Mouse (Mus musculus) intestine, embryonic 16.5 days (tissue): ENCODE measurements around the gene Ttc23. TPM values are rescaled to one million over a fixed set of nuclear protein-coding genes. Genes with fewer than 3 reads are reported as not detected.
A peak's percentile ranks its signal among the peaks of the same experiment; 100 is the strongest.

Source experiments
- ATAC-seq: fragments of 200-750 bp; cut with Nextera tagmentation; 2 replicates; pipeline ENCODE4 v1.8.0; 2017; ENCODE audit warnings: moderate TSS enrichment, moderate library complexity
- H3K27ac ChIP-seq: fragments of 300-500 bp; sonication (generic); 2 replicates; pipeline ENCODE4 v1.5.1; 2014; ENCODE audit warnings: mild to moderate bottlenecking, low read length
- H3K27me3 ChIP-seq: fragments of 300-500 bp; sonication (generic); replicated peaks from 2 replicates; pipeline ENCODE4 v1.6.1; 2014; ENCODE audit warnings: low read length, control low read depth, mixed read lengths; ENCODE audit not compliant: control insufficient read depth, insufficient read depth
- H3K36me3 ChIP-seq: fragments of 300-500 bp; sonication (generic); 2 replicates; pipeline ENCODE4 v1.6.1; 2014; ENCODE audit warnings: low read length, control low read depth; ENCODE audit not compliant: control insufficient read depth, insufficient read depth
- H3K4me1 ChIP-seq: fragments of 300-500 bp; sonication (generic); 2 replicates; pipeline ENCODE4 v1.6.1; 2014; ENCODE audit warnings: low read length, control low read depth, mixed read lengths; ENCODE audit not compliant: control insufficient read depth, insufficient read depth
- H3K4me2 ChIP-seq: fragments of 300-500 bp; sonication (generic); 2 replicates; pipeline ENCODE4 v1.6.1; 2014; ENCODE audit warnings: low read depth, low read length, control low read depth
- H3K4me3 ChIP-seq: fragments of 300-500 bp; sonication (generic); 2 replicates; pipeline ENCODE4 v1.5.1; 2014; ENCODE audit warnings: mild to moderate bottlenecking, low read length
- H3K9ac ChIP-seq: fragments of 300-500 bp; sonication (generic); 2 replicates; pipeline ENCODE4 v1.6.1; 2014; ENCODE audit warnings: low read depth, low read length
- H3K9me3 ChIP-seq: fragments of 300-500 bp; sonication (generic); 2 replicates; pipeline ENCODE4 v1.6.1; 2016; ENCODE audit warnings: low read length, control low read depth; ENCODE audit not compliant: control insufficient read depth
- WGBS: fragments of 180-500 bp; shearing (Covaris S2); extraction: QIAGEN DNeasy Blood & Tissue Kit; methylation state at CpG from one replicate; pipeline ENCODE4 v1.1.7; 2014; 5-methylcytosine and 5-hydroxymethylcytosine counted together
- polyA plus RNA-seq: library from polyadenylated mRNA; unstranded; fragments of >200 nt; fragmentation: Nextera tagmentation; extraction: Ambion mirVana; gene quantifications from 2 replicates; pipeline ENCODE4 v1.2.1, GENCODE M21; 2015

Ttc23 gene
- 17.1 and 18.2 TPM in 2 replicates for polyA plus RNA-seq

- ATAC-seq: no peak
- Histone ChIP-seq H3K27me3 (no peaks in the 10 kb centered on the region), H3K27ac (peak within 1 kb of the TSS; percentile 75), H3K4me1 (peaks cover 12% of the 10 kb centered on the region), H3K9ac (peak within 1 kb of the TSS; percentile 78), H3K36me3 (no peaks in the 10 kb centered on the region), H3K4me2 (peak within 1 kb of the TSS; percentile 79), H3K4me3 (peak within 1 kb of the TSS; percentile 79), H3K9me3 (no peaks in the 10 kb centered on the region)
- WGBS: 5% methylated on average over 5 of the region's 5 CpGs
These were observed at the start of gene Ttc23 for GRCm38 (mm10) chr7:67647277-67647676. TSS of gene Ttc23 (plus strand) at chr7:67647410.

GRCm38 (mm10) chr7:67598050-67598449, 49.2 kb upstream of the Ttc23 start:
- no peak for ATAC-seq
- H3K36me3 ChIP-seq: no peaks in the 10 kb centered on the region
- H3K9ac ChIP-seq: no peak overlapping the region
- no peak overlapping the region for H3K4me3 ChIP-seq
- no peaks in the 10 kb centered on the region for H3K9me3 ChIP-seq
- 76% methylated on average over 3 of the region's 3 CpGs for WGBS
- H3K27me3 ChIP-seq: no peaks in the 10 kb centered on the region
- H3K27ac ChIP-seq: no peak overlapping the region
- H3K4me1 ChIP-seq: no peaks in the 10 kb centered on the region
- H3K4me2 ChIP-seq: no peak overlapping the region

GRCm38 (mm10) chr7:67605114-67605513, 42.1 kb upstream of the Ttc23 start:
- H3K36me3 ChIP-seq: no peaks in the 10 kb centered on the region
- WGBS: 83% methylated on average over 6 of the region's 6 CpGs
- no peak overlapping the region for H3K4me2 ChIP-seq
- no peaks in the 10 kb centered on the region for H3K4me1 ChIP-seq
- H3K9ac ChIP-seq: no peak overlapping the region
- H3K9me3 ChIP-seq: no peaks in the 10 kb centered on the region
- no peak overlapping the region for H3K27ac ChIP-seq
- no peaks in the 10 kb centered on the region for H3K27me3 ChIP-seq
- ATAC-seq: no peak
- H3K4me3 ChIP-seq: no peak overlapping the region

- ATAC-seq: no peak
- WGBS: 64% methylated on average over 1 of the region's 1 CpGs
These were observed 41.0 kb upstream of the Ttc23 start for GRCm38 (mm10) chr7:67606250-67606649.

GRCm38 (mm10) chr7:67607669-67608347, 39.4 kb upstream of the Ttc23 start:
- 58% methylated on average over 5 of the region's 5 CpGs for WGBS
- Histone ChIP-seq H3K9me3 (no peaks in the 10 kb centered on the region), H3K4me3 (no peak overlapping the region), H3K27me3 (no peaks in the 10 kb centered on the region), H3K4me2 (no peak overlapping the region), H3K36me3 (no peaks in the 10 kb centered on the region), H3K9ac (no peak overlapping the region), H3K27ac (no peak overlapping the region), H3K4me1 (no peaks in the 10 kb centered on the region)
- ATAC-seq: no peak

More at GRCm38 (mm10) chr7:67606250-67606649, 41.0 kb upstream of the Ttc23 start:
- no peak overlapping the region for H3K4me3 ChIP-seq
- no peak overlapping the region for H3K27ac ChIP-seq
- H3K9me3 ChIP-seq: no peaks in the 10 kb centered on the region
- no peaks in the 10 kb centered on the region for H3K27me3 ChIP-seq
- no peak overlapping the region for H3K4me2 ChIP-seq
- no peaks in the 10 kb centered on the region for H3K36me3 ChIP-seq
- no peaks in the 10 kb centered on the region for H3K4me1 ChIP-seq
- H3K9ac ChIP-seq: no peak overlapping the region

- 47% methylated on average over 4 of the region's 4 CpGs for WGBS
- no peaks in the 10 kb centered on the region for H3K36me3 ChIP-seq
- no peak for ATAC-seq
These were observed 38.7 kb upstream of the Ttc23 start for GRCm38 (mm10) chr7:67608348-67609024.

GRCm38 (mm10) chr7:67613795-67614463, 33.3 kb upstream of the Ttc23 start:
- WGBS: 70% methylated on average over 10 of the region's 10 CpGs
- Histone ChIP-seq H3K4me1 (no peaks in the 10 kb centered on the region), H3K4me2 (no peak overlapping the region), H3K27me3 (no peaks in the 10 kb centered on the region), H3K9ac (no peak overlapping the region), H3K27ac (no peak overlapping the region), H3K9me3 (no peaks in the 10 kb centered on the region), H3K4me3 (no peak overlapping the region), H3K36me3 (no peaks in the 10 kb centered on the region)
- no peak for ATAC-seq

More at GRCm38 (mm10) chr7:67608348-67609024, 38.7 kb upstream of the Ttc23 start:
- no peak overlapping the region for H3K9ac ChIP-seq
- H3K4me3 ChIP-seq: no peak overlapping the region
- H3K9me3 ChIP-seq: no peaks in the 10 kb centered on the region
- H3K27ac ChIP-seq: no peak overlapping the region
- H3K4me1 ChIP-seq: no peaks in the 10 kb centered on the region
- H3K4me2 ChIP-seq: no peak overlapping the region
- H3K27me3 ChIP-seq: no peaks in the 10 kb centered on the region

- Histone ChIP-seq H3K27me3 (no peaks in the 10 kb centered on the region), H3K9ac (no peak overlapping the region), H3K4me2 (no peak overlapping the region), H3K4me1 (no peaks in the 10 kb centered on the region), H3K27ac (no peak overlapping the region), H3K36me3 (no peaks in the 10 kb centered on the region), H3K4me3 (no peak overlapping the region), H3K9me3 (no peaks in the 10 kb centered on the region)
- ATAC-seq: no peak
- 86% methylated on average over 7 of the region's 7 CpGs for WGBS
These were observed 32.7 kb upstream of the Ttc23 start for GRCm38 (mm10) chr7:67614464-67614861.

- 81% methylated on average over 4 of the region's 4 CpGs for WGBS
- Histone ChIP-seq H3K36me3 (no peaks in the 10 kb centered on the region), H3K27ac (no peak overlapping the region), H3K4me3 (no peak overlapping the region), H3K4me1 (no peaks in the 10 kb centered on the region), H3K27me3 (no peaks in the 10 kb centered on the region), H3K9ac (no peak overlapping the region), H3K4me2 (no peak overlapping the region), H3K9me3 (no peaks in the 10 kb centered on the region)
- ATAC-seq: no peak
These were observed 30.3 kb upstream of the Ttc23 start for GRCm38 (mm10) chr7:67616890-67617289.
